Mouse (Mus musculus): ENCODE measurements around the gene Clip2. TPM values are rescaled to one million over a fixed set of nuclear protein-coding genes. Genes with fewer than 3 reads are reported as not detected.

Gene Clip2
- total RNA-seq (2021), result 10 to 100 TPM; 15.8 to 17.6 TPM
- long read RNA-seq, experiment 1, full-length matches to known transcripts, result 2 of 4 reads
- long read RNA-seq, experiment 1, partial matches to known transcripts, result 2 of 4 reads
- long read RNA-seq, experiment 1, other reads (novel, unspliced or antisense), result 0 of 4 reads
- long read RNA-seq, experiment 2, full-length matches to known transcripts, result 5 of 7 reads
- long read RNA-seq, experiment 2, partial matches to known transcripts, result 1 of 7 reads
- long read RNA-seq, experiment 2, other reads (novel, unspliced or antisense), result 1 of 7 reads

- DNase-seq (ENCODE audit: low spot score in 2 of 2), result peak; percentile 99 to 100
Measured at GRCm38 (mm10) chr5:134552110-134552972, at the start of gene Clip2. Clip2 (minus strand) TSS chr5:134552434.

GRCm38 (mm10) chr5:134597711-134598110 is 45.5 kb upstream of the Clip2 start:
- DNase-seq (ENCODE audit: low spot score in 2 of 2), result peak in 1 of 2 experiments; percentile 55

- DNase-seq (ENCODE audit: low spot score in 2 of 2), result no peak
Measured at GRCm38 (mm10) chr5:134593093-134593492, 40.9 kb upstream of the Clip2 start.

GRCm38 (mm10) chr5:134592026-134592581 is 39.9 kb upstream of the Clip2 start:
- DNase-seq (ENCODE audit: low spot score in 2 of 2), result no peak

- no peak for DNase-seq (ENCODE audit: low spot score in 2 of 2)
Measured at GRCm38 (mm10) chr5:134589900-134590299, 37.7 kb upstream of the Clip2 start.

GRCm38 (mm10) chr5:134584798-134585197 is 32.6 kb upstream of the Clip2 start:
- no peak for DNase-seq (ENCODE audit: low spot score in 2 of 2)

GRCm38 (mm10) chr5:134583884-134584213 is 31.6 kb upstream of the Clip2 start:
- no peak for DNase-seq (ENCODE audit: low spot score in 2 of 2)

- no peak for DNase-seq (ENCODE audit: low spot score in 2 of 2)
Measured at GRCm38 (mm10) chr5:134583006-134583883, 31.0 kb upstream of the Clip2 start.

GRCm38 (mm10) chr5:134582221-134582907 is 30.1 kb upstream of the Clip2 start:
- DNase-seq (ENCODE audit: low spot score in 2 of 2), result peak; percentile 95 to 96

GRCm38 (mm10) chr5:134581146-134581545 is 28.9 kb upstream of the Clip2 start, which contains the start of gene Rfc2:
Rfc2 (plus strand) TSS chr5:134581366.
- no peak for DNase-seq (ENCODE audit: low spot score in 2 of 2)

- no peak for DNase-seq (ENCODE audit: low spot score in 2 of 2)
Measured at GRCm38 (mm10) chr5:134579135-134579534, 26.9 kb upstream of the Clip2 start.

- DNase-seq (ENCODE audit: low spot score in 2 of 2), result no peak
Measured at GRCm38 (mm10) chr5:134577534-134577933, 25.3 kb upstream of the Clip2 start.

GRCm38 (mm10) chr5:134576517-134577220 is 24.4 kb upstream of the Clip2 start:
- DNase-seq (ENCODE audit: low spot score in 2 of 2), result no peak

GRCm38 (mm10) chr5:134575833-134576232 is 23.6 kb upstream of the Clip2 start:
- no peak for DNase-seq (ENCODE audit: low spot score in 2 of 2)

- no peak for DNase-seq (ENCODE audit: low spot score in 2 of 2)
Measured at GRCm38 (mm10) chr5:134572508-134573214, 20.4 kb upstream of the Clip2 start.

- peak in 1 of 2 experiments; percentile 43 for DNase-seq (ENCODE audit: low spot score in 2 of 2)
Measured at GRCm38 (mm10) chr5:134571730-134572507, 19.7 kb upstream of the Clip2 start.

GRCm38 (mm10) chr5:134568964-134569491 is 16.8 kb upstream of the Clip2 start:
- no peak for DNase-seq (ENCODE audit: low spot score in 2 of 2)

GRCm38 (mm10) chr5:134568030-134568429 is 15.8 kb upstream of the Clip2 start:
- DNase-seq (ENCODE audit: low spot score in 2 of 2), result no peak

All from gastrocnemius, postnatal 4 days (tissue).